Mouse (Mus musculus): Measurements from ENCODE around the gene Tk1.

Gene Tk1

DNA sequence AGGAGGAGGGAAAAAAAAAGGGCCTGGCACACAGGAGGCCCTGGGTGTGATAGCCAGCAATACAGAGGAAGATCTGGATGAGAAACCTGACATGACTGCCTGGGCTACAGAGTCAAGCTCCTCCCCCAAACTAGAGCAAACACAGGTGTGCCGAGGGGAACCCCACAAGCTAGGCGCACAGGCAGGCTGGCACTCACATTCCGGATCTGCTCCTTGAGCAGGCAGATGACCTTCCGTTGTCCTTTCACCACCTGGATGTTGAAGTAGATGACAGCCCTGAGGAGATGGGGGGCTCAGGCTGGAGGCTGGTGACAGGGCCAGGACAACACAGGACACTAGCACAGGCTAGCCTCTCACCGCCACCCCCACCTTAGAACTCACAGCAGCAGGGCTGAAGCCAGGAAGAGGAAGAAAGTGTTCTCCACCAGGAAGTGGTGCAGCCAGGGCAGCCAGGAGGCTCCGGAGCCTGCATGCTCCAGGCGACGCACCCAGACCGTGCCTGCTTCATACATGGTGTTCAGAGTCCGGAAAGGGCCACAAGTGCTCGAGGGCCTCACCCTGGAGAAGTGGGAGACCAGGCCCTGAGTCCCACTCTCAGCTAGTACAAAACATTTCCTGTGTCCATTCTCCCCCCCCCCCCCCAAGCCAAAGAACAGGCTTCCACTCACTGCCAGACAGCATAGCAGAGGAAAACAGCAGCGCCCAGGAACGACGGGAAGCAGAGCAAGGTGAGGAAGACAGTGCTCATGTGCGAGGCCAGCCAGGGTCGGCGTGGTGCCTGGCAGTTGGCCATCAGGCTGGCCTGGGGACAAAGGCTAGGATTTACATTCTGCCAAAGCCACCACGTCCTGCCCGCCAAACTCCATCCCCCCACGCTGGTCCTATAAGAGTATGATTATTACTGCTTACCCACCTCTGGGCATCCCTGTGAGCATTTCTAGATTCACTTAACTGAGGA lies 56.9 kb downstream of the Tk1 start:
- DNase-seq (ENCODE audit: low spot score): no peak

DNA sequence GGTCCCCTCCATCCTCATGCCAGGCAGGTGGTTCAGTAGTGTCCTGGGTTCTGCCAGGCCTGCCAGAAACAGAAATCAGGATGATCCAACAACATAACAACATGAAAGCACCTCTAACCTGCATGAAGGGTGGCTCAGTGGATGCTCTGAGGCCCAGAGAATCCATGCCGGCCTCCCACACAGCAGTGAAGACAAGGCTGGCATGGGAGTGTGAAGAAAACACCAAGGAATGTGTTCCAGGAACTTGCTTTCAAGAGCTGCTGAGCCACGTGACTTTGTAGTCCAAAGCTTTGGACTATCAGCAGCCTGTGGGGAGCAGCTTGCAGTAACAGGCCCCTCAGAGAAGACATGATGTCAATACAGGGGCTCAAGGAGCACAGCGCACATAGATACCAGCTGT lies 59.6 kb downstream of the Tk1 start:
- DNase-seq (ENCODE audit: low spot score): no peak
